Mouse (Mus musculus): ENCODE data around the gene Spin1. TPM values are rescaled to one million over a fixed set of nuclear protein-coding genes. Genes with fewer than 3 reads are reported as not detected.

Gene Spin1
- polyA plus RNA-seq, 1 experiment = 25.5 TPM

- DNase-seq = no peak
- Histone ChIP-seq H3K4me1 (ENCODE audit: control insufficient read depth, insufficient read depth, low read length) (peaks cover 12% of the 10 kb centered on the region), H3K4me3 (replicated peaks; ENCODE audit: extremely low read depth, low read depth, low read length) (no peak overlapping the region)
- TF ChIP-seq CTCF (IDR thresholded peaks at IDR 0.05; ENCODE audit: insufficient read depth, low read length) = no peak
- no peak for TF ChIP-seq POLR2A (IDR thresholded peaks at IDR 0.05; ENCODE audit: borderline replicate concordance, extremely low read depth, low read depth, low read length)
- WGBS = 77% methylated on average over 7 of the region's 7 CpGs
Observed at GRCm38 (mm10) chr13:51128417-51128816, 27.7 kb downstream of the Spin1 start.

GRCm38 (mm10) chr13:51131179-51131578, 30.5 kb downstream of the Spin1 start:
- TF ChIP-seq CTCF (IDR thresholded peaks at IDR 0.05; ENCODE audit: insufficient read depth, low read length) = no peak
- no peak for TF ChIP-seq POLR2A (IDR thresholded peaks at IDR 0.05; ENCODE audit: borderline replicate concordance, extremely low read depth, low read depth, low read length)
- DNase-seq = no peak
- Histone ChIP-seq H3K4me1 (ENCODE audit: control insufficient read depth, insufficient read depth, low read length) (0 out of 2 replicates have a peak, but pooled peaks cover 5% of the 10 kb centered on the region), H3K4me3 (replicated peaks; ENCODE audit: extremely low read depth, low read depth, low read length) (no peak overlapping the region)
- WGBS = 81% methylated on average over 10 of the region's 10 CpGs

GRCm38 (mm10) chr13:51136315-51136714, 35.6 kb downstream of the Spin1 start:
- no peak for DNase-seq
- WGBS = 69% methylated on average over 4 of the region's 4 CpGs
- H3K4me3 ChIP-seq (replicated peaks; ENCODE audit: extremely low read depth, low read depth, low read length) = no peak overlapping the region
- peaks cover 7% of the 10 kb centered on the region; the same call in 1 of the 2 replicates for H3K4me1 ChIP-seq (ENCODE audit: control insufficient read depth, insufficient read depth, low read length)
- TF ChIP-seq CTCF (IDR thresholded peaks at IDR 0.05; ENCODE audit: insufficient read depth, low read length) (no peak), POLR2A (IDR thresholded peaks at IDR 0.05; ENCODE audit: borderline replicate concordance, extremely low read depth, low read depth, low read length) (no peak)

GRCm38 (mm10) chr13:51136996-51137701, 36.5 kb downstream of the Spin1 start:
- 43% methylated on average over 2 of the region's 2 CpGs for WGBS
- DNase-seq = no peak
- TF ChIP-seq CTCF (IDR thresholded peaks at IDR 0.05; ENCODE audit: insufficient read depth, low read length) = no peak
- no peak for TF ChIP-seq POLR2A (IDR thresholded peaks at IDR 0.05; ENCODE audit: borderline replicate concordance, extremely low read depth, low read depth, low read length)
- H3K4me3 ChIP-seq (replicated peaks; ENCODE audit: extremely low read depth, low read depth, low read length) = no peak overlapping the region
- peaks cover 7% of the 10 kb centered on the region; the same call in 1 of the 2 replicates for H3K4me1 ChIP-seq (ENCODE audit: control insufficient read depth, insufficient read depth, low read length)

GRCm38 (mm10) chr13:51137702-51138031, 37.0 kb downstream of the Spin1 start:
- Histone ChIP-seq H3K4me1 (ENCODE audit: control insufficient read depth, insufficient read depth, low read length) (peaks cover 7% of the 10 kb centered on the region; the same call in 1 of the 2 replicates), H3K4me3 (replicated peaks; ENCODE audit: extremely low read depth, low read depth, low read length) (no peak overlapping the region)
- TF ChIP-seq CTCF (IDR thresholded peaks at IDR 0.05; ENCODE audit: insufficient read depth, low read length) = no peak
- no peak for TF ChIP-seq POLR2A (IDR thresholded peaks at IDR 0.05; ENCODE audit: borderline replicate concordance, extremely low read depth, low read depth, low read length)
- no peak for DNase-seq

GRCm38 (mm10) chr13:51147106-51147505, 46.4 kb downstream of the Spin1 start:
- peaks cover 2% of the 10 kb centered on the region; the same call in 1 of the 2 replicates for H3K4me1 ChIP-seq (ENCODE audit: control insufficient read depth, insufficient read depth, low read length)
- DNase-seq = no peak
- H3K4me3 ChIP-seq (replicated peaks; ENCODE audit: extremely low read depth, low read depth, low read length) = no peak overlapping the region
- TF ChIP-seq CTCF (IDR thresholded peaks at IDR 0.05; ENCODE audit: insufficient read depth, low read length) = no peak
- no peak for TF ChIP-seq POLR2A (IDR thresholded peaks at IDR 0.05; ENCODE audit: borderline replicate concordance, extremely low read depth, low read depth, low read length)
- 44% methylated on average over 1 of the region's 1 CpGs for WGBS

GRCm38 (mm10) chr13:51152966-51153669, 52.4 kb downstream of the Spin1 start:
- WGBS = 80% methylated on average over 4 of the region's 4 CpGs
- DNase-seq = no peak
- Histone ChIP-seq H3K4me3 (replicated peaks; ENCODE audit: extremely low read depth, low read depth, low read length) (no peak overlapping the region), H3K4me1 (ENCODE audit: control insufficient read depth, insufficient read depth, low read length) (no peaks in the 10 kb centered on the region)
- TF ChIP-seq CTCF (IDR thresholded peaks at IDR 0.05; ENCODE audit: insufficient read depth, low read length) (no peak), POLR2A (IDR thresholded peaks at IDR 0.05; ENCODE audit: borderline replicate concordance, extremely low read depth, low read depth, low read length) (no peak)

- H3K4me3 ChIP-seq (replicated peaks; ENCODE audit: extremely low read depth, low read depth, low read length) = no peak overlapping the region
- H3K4me1 ChIP-seq (ENCODE audit: control insufficient read depth, insufficient read depth, low read length) = no peaks in the 10 kb centered on the region
- DNase-seq = no peak
- 83% methylated on average over 4 of the region's 4 CpGs for WGBS
- TF ChIP-seq CTCF (IDR thresholded peaks at IDR 0.05; ENCODE audit: insufficient read depth, low read length) (no peak), POLR2A (IDR thresholded peaks at IDR 0.05; ENCODE audit: borderline replicate concordance, extremely low read depth, low read depth, low read length) (no peak)
Observed at GRCm38 (mm10) chr13:51153670-51154030, 53.0 kb downstream of the Spin1 start.

- WGBS = 69% methylated on average over 15 of the region's 15 CpGs
- no peak for DNase-seq
- no peak overlapping the region for H3K4me3 ChIP-seq (replicated peaks; ENCODE audit: extremely low read depth, low read depth, low read length)
- H3K4me1 ChIP-seq (ENCODE audit: control insufficient read depth, insufficient read depth, low read length) = no peaks in the 10 kb centered on the region
- TF ChIP-seq POLR2A (IDR thresholded peaks at IDR 0.05; ENCODE audit: borderline replicate concordance, extremely low read depth, low read depth, low read length) (no peak), CTCF (IDR thresholded peaks at IDR 0.05; ENCODE audit: insufficient read depth, low read length) (no peak)
Observed at GRCm38 (mm10) chr13:51155178-51156013, 54.7 kb downstream of the Spin1 start.

Data from lung, adult 2 months (tissue).